Mouse (Mus musculus) C2C12 (cell line): Measurements from ENCODE around the gene Copa. TPM values are rescaled to one million over a fixed set of nuclear protein-coding genes. Genes with fewer than 3 reads are reported as not detected.

Experiments
- H3K27me3 ChIP-seq: one replicate; pipeline ENCODE4 v1.6.1; 2011; ENCODE audit not compliant: control insufficient read depth, insufficient read depth, insufficient read length
- H3K36me3 ChIP-seq: one replicate; pipeline ENCODE4 v1.6.1; 2011; ENCODE audit not compliant: control insufficient read depth, insufficient read depth
- H3K4me3 ChIP-seq: one replicate; pipeline ENCODE4 v1.5.1; 2011; ENCODE audit warnings: mild to moderate bottlenecking, control low read depth; ENCODE audit not compliant: poor library complexity, insufficient read depth, severe bottlenecking
- H3K79me2 ChIP-seq: one replicate; pipeline ENCODE4 v1.6.1; 2011; ENCODE audit not compliant: control insufficient read depth, insufficient read depth
- H3K79me3 ChIP-seq: one replicate; pipeline ENCODE4 v1.6.1; 2011; ENCODE audit warnings: low read depth, control low read depth
- H3ac ChIP-seq: one replicate; pipeline ENCODE3; 2011; ENCODE audit warnings: low read depth; ENCODE audit not compliant: control insufficient read depth, insufficient read length
- CEBPB ChIP-seq: IDR thresholded peaks from one replicate; pipeline ENCODE4 v1.6.1; 2011; ENCODE audit warnings: low read depth, mild to moderate bottlenecking, control low read depth, moderate library complexity
- CTCF ChIP-seq: IDR thresholded peaks from one replicate; pipeline ENCODE4 v1.5.1; 2011; ENCODE audit not compliant: control insufficient read depth, insufficient read depth, insufficient read length
- FOSL1 ChIP-seq: IDR thresholded peaks from one replicate; pipeline ENCODE4 v1.8.0; 2011; ENCODE audit warnings: mild to moderate bottlenecking, low read length; ENCODE audit not compliant: poor library complexity, insufficient read depth, severe bottlenecking
- MAX ChIP-seq: IDR thresholded peaks from one replicate; pipeline ENCODE4 v1.6.1; 2011; ENCODE audit warnings: mild to moderate bottlenecking, control low read depth
- MYOD1 ChIP-seq: IDR thresholded peaks from one replicate; pipeline ENCODE4 v1.6.1; 2011; ENCODE audit warnings: low read depth; ENCODE audit not compliant: control insufficient read depth, insufficient read length
- MYOG ChIP-seq: IDR thresholded peaks from one replicate; pipeline ENCODE4 v1.6.1; 2011; ENCODE audit not compliant: control insufficient read depth, insufficient read length; ENCODE audit errors: extremely low read depth
- USF1 ChIP-seq: IDR thresholded peaks from one replicate; pipeline ENCODE4 v1.6.1; 2011; ENCODE audit warnings: low read depth, mild to moderate bottlenecking, control low read depth, moderate library complexity
- polyA plus RNA-seq: library from polyadenylated mRNA; unstranded; fragments of >200 nt; fragmentation: generic; extraction: Trizol; gene quantifications from one replicate; pipeline ENCODE4 v1.2.1, GENCODE M21; 2012; ENCODE audit warnings: missing spikeins

Gene Copa
- polyA plus RNA-seq, 1 experiment, result 113 TPM

GRCm38 (mm10) chr1:172134072-172134471 lies 51.7 kb downstream of the Copa start:
- no peaks in the 10 kb centered on the region for H3K79me2 ChIP-seq
- no peak overlapping the region for H3K4me3 ChIP-seq
- H3K36me3 ChIP-seq, result peaks cover 49% of the 10 kb centered on the region
- H3K27me3 ChIP-seq, result no peaks in the 10 kb centered on the region
- no peaks in the 10 kb centered on the region for H3K79me3 ChIP-seq
- TF ChIP-seq CEBPB (no peak), USF1 (no peak), MYOG (no peak), MYOD1 (no peak), MAX (no peak), FOSL1 (no peak), CTCF (no peak)
- H3ac ChIP-seq, result peak overlapping the region; percentile 32

DNA sequence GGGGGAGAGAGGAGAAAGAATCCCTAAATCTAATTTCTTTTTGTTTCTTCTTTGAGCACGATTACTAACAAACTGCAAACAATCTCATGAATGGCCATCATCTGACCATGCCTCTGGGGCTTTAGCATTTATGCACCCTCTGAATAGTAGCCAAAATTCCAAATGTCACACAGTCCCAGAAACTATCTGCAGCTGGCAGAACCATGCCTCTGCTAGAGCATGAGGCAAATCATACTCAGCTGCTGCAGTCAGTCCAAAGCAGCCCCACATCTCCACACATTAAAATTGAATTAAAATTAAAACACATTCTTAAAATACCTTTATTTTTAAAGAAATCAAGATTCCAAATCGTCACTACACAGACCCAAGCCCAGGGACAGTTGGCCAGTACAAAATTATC lies 57.8 kb downstream of the Copa start:
- Histone ChIP-seq H3ac (no peak overlapping the region), H3K4me3 (no peak overlapping the region)
- peak; percentile 44 for TF ChIP-seq MYOD1
- TF ChIP-seq MAX, result no peak
- no peak for TF ChIP-seq CTCF
- no peak for TF ChIP-seq FOSL1
- no peak for TF ChIP-seq CEBPB
- TF ChIP-seq USF1, result no peak

DNA sequence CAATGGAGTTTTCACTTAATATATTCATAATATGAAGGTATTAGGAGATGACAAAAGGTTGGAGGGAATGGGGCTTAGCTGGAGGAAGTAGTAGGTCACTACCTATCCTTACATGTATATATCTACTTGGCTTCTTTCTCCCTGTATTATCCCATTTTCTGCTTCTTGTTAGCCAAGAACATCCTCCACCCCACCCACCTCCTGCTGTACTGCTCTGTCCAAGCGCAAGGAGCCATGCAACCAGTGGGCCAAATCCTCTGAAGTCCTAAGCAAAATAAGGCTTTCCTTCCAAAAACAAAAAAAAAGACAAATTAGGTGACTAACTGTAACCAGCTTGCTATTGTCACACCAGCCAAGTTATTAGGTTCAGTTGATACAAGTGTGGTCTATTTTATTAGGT lies 58.5 kb downstream of the Copa start:
- no peak overlapping the region for H3ac ChIP-seq
- H3K27me3 ChIP-seq, result no peaks in the 10 kb centered on the region
- no peaks in the 10 kb centered on the region for H3K79me3 ChIP-seq
- no peak overlapping the region for H3K4me3 ChIP-seq
- H3K79me2 ChIP-seq, result no peaks in the 10 kb centered on the region
- H3K36me3 ChIP-seq, result peaks cover 2% of the 10 kb centered on the region
- TF ChIP-seq USF1 (no peak), CTCF (no peak), FOSL1 (no peak), CEBPB (no peak), MYOG (no peak), MAX (no peak), MYOD1 (no peak)

More for the DNA sequence above, 57.8 kb downstream of the Copa start:
- H3K79me2 ChIP-seq, result no peaks in the 10 kb centered on the region
- no peaks in the 10 kb centered on the region for H3K27me3 ChIP-seq
- peaks cover 7% of the 10 kb centered on the region for H3K36me3 ChIP-seq
- H3K79me3 ChIP-seq, result no peaks in the 10 kb centered on the region

DNA sequence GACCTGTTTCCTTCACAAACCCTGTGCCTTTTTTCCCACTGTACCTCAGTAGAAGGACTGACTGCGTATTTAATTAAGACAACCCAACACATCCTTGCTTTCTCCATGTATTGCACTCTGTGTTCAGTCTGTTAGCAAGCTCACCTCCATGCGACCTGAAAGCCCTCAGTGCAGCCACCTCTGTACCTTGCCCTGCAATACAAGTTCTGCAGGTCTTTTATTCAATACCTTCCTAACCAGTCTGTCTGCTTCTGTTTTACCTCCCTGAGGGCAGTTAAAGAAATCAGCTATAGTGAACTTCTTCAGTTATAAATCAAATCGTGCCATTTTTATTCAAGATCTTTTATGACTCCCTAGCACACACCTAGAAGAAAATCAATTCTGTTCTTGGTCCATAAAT lies 59.2 kb downstream of the Copa start:
- H3K36me3 ChIP-seq, result no peaks in the 10 kb centered on the region
- no peaks in the 10 kb centered on the region for H3K79me3 ChIP-seq
- no peaks in the 10 kb centered on the region for H3K79me2 ChIP-seq
- TF ChIP-seq CTCF, result no peak
- TF ChIP-seq CEBPB, result no peak
- no peak for TF ChIP-seq MYOD1
- no peak for TF ChIP-seq FOSL1
- no peak overlapping the region for H3K4me3 ChIP-seq
- no peak overlapping the region for H3ac ChIP-seq
- no peaks in the 10 kb centered on the region for H3K27me3 ChIP-seq

GRCm38 (mm10) chr1:172143570-172143969 lies 61.2 kb downstream of the Copa start:
- H3K27me3 ChIP-seq, result no peaks in the 10 kb centered on the region
- peaks cover 5% of the 10 kb centered on the region for H3K79me2 ChIP-seq
- no peaks in the 10 kb centered on the region for H3K36me3 ChIP-seq
- no peak for TF ChIP-seq MAX
- TF ChIP-seq FOSL1, result no peak
- no peak for TF ChIP-seq USF1
- TF ChIP-seq MYOD1, result no peak
- TF ChIP-seq CTCF, result no peak
- TF ChIP-seq CEBPB, result no peak
- no peak for TF ChIP-seq MYOG
- peaks cover under 1% of the 10 kb centered on the region for H3K79me3 ChIP-seq
- H3ac ChIP-seq, result no peak overlapping the region
- no peak overlapping the region for H3K4me3 ChIP-seq

GRCm38 (mm10) chr1:172147835-172148278 lies 65.5 kb downstream of the Copa start, which contains the start of gene Dcaf8:
Gene Dcaf8, plus strand, starts transcription at chr1:172148084.
- Histone ChIP-seq H3K36me3 (peaks cover 22% of the 10 kb centered on the region), H3ac (peak within 1 kb of the TSS; percentile 74), H3K27me3 (no peaks in the 10 kb centered on the region), H3K79me3 (peaks cover 27% of the 10 kb centered on the region), H3K79me2 (peaks cover 48% of the 10 kb centered on the region), H3K4me3 (peak within 1 kb of the TSS; percentile 83)
- peak; percentile 67 for TF ChIP-seq MAX
- no peak for TF ChIP-seq MYOD1
- TF ChIP-seq CTCF, result no peak
- TF ChIP-seq USF1, result no peak
- no peak for TF ChIP-seq FOSL1

- Histone ChIP-seq H3K36me3 (peaks cover 26% of the 10 kb centered on the region), H3K79me2 (peaks cover 52% of the 10 kb centered on the region), H3K4me3 (peak overlapping the region; percentile 83), H3ac (peak overlapping the region; percentile 74), H3K79me3 (peaks cover 29% of the 10 kb centered on the region), H3K27me3 (no peaks in the 10 kb centered on the region)
- no peak for TF ChIP-seq CEBPB
Measured at GRCm38 (mm10) chr1:172148279-172148954, 66.1 kb downstream of the Copa start.
